Mouse (Mus musculus): ENCODE data around the gene Gm49776.
A peak's percentile ranks its signal among the peaks of the same experiment; 100 is the strongest.
"Not testable (repeated sequence)": the region's sequence is repeated elsewhere in the genome, so short reads cannot be mapped to it uniquely, and the experiment has no call there.

Gm49776 gene

GRCm38 (mm10) chr16:18203430-18204091 lies 54.6 kb downstream of the Gm49776 start:
- peak; percentile 57 for DNase-seq (ENCODE audit: low read depth, low spot score)

GRCm38 (mm10) chr16:18202061-18202460 lies 56.1 kb downstream of the Gm49776 start:
- no peak for DNase-seq (ENCODE audit: low read depth, low spot score)

DNA sequence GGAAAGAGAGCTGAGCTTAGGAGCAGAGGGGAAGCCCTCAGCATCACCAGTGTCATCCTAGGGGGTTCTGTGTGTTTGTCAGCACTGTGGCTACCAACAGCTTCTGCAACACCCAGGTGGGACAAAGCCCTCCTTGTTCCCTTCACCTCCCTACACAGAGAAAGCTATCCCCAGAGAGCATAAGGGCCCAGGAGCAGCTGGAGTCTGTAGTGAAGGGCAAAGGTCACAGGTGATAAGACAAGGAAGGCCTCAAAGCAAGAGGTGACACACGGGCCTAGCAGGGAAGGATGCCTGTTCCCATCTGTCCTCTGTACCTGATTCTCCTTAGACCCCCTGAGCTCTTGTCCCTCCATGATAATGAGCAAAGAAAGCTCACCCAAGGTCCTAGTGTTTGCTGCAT lies 56.5 kb downstream of the Gm49776 start:
- DNase-seq (ENCODE audit: low read depth, low spot score) = no peak

GRCm38 (mm10) chr16:18200062-18200461 lies 58.1 kb downstream of the Gm49776 start:
- no peak for DNase-seq (ENCODE audit: low read depth, low spot score)

- no peak for DNase-seq (ENCODE audit: low read depth, low spot score)
Observed at GRCm38 (mm10) chr16:18198365-18199098, 59.6 kb downstream of the Gm49776 start.

- DNase-seq (ENCODE audit: low read depth, low spot score) = no peak
Observed at GRCm38 (mm10) chr16:18197881-18198280, 60.2 kb downstream of the Gm49776 start.

- DNase-seq (ENCODE audit: low read depth, low spot score) = not testable (repeated sequence)
Observed at GRCm38 (mm10) chr16:18195561-18195960, 62.6 kb downstream of the Gm49776 start.

Data from mesoderm, embryonic 11.5 days (tissue).